Mouse (Mus musculus) heart, embryonic 16.5 days (tissue): ENCODE measurements around the gene Sec24c. TPM values are rescaled to one million over a fixed set of nuclear protein-coding genes. Genes with fewer than 3 reads are reported as not detected.

ENCODE experiments used
- ATAC-seq: fragments of 200-750 bp; cut with Nextera tagmentation; replicated peaks from 2 replicates; pipeline ENCODE4 v1.8.0; 2017; ENCODE audit warnings: moderate number of reproducible peaks; ENCODE audit not compliant: insufficient read depth, low FRiP score; ENCODE audit errors: extremely low read depth
- H3K27ac ChIP-seq: fragments of 300-500 bp; sonication (generic); 2 replicates; pipeline ENCODE4 v1.5.1; 2014; ENCODE audit warnings: mild to moderate bottlenecking, low read length, control low read depth, moderate library complexity
- H3K27me3 ChIP-seq: fragments of 300-500 bp; sonication (generic); 2 replicates; pipeline ENCODE4 v1.6.1; 2014; ENCODE audit warnings: low read length, mixed read lengths; ENCODE audit not compliant: control insufficient read depth, insufficient read depth
- H3K36me3 ChIP-seq: fragments of 300-500 bp; sonication (generic); 2 replicates; pipeline ENCODE4 v1.6.1; 2014; ENCODE audit not compliant: control insufficient read depth, insufficient read depth
- H3K4me1 ChIP-seq: fragments of 300-500 bp; sonication (generic); 2 replicates; pipeline ENCODE4 v1.6.1; 2014; ENCODE audit warnings: low read length, mixed read lengths; ENCODE audit not compliant: control insufficient read depth, insufficient read depth
- H3K4me2 ChIP-seq: fragments of 300-500 bp; sonication (generic); 2 replicates; pipeline ENCODE4 v1.6.1; 2014; ENCODE audit warnings: low read depth, mild to moderate bottlenecking, control low read depth, low read length
- H3K4me3 ChIP-seq: fragments of 300-500 bp; sonication (generic); 2 replicates; pipeline ENCODE4 v1.5.1; 2014; ENCODE audit warnings: mild to moderate bottlenecking, control low read depth, low read length
- H3K9ac ChIP-seq: fragments of 300-500 bp; sonication (generic); 2 replicates; pipeline ENCODE4 v1.6.1; 2014; ENCODE audit warnings: low read length, control low read depth
- H3K9me3 ChIP-seq: fragments of 300-500 bp; sonication (generic); replicated peaks from 2 replicates; pipeline ENCODE4 v1.6.1; 2016; ENCODE audit warnings: low read length; ENCODE audit not compliant: control insufficient read depth
- WGBS: fragments of 180-500 bp; shearing (Covaris S2); extraction: QIAGEN DNeasy Blood & Tissue Kit; methylation state at CpG from one replicate; pipeline ENCODE4 v1.1.7; 2014; 5-methylcytosine and 5-hydroxymethylcytosine counted together
- polyA plus RNA-seq: library from polyadenylated mRNA; unstranded; fragments of >200 nt; fragmentation: Nextera tagmentation; extraction: Ambion mirVana; gene quantifications from 2 replicates; pipeline ENCODE4 v1.2.1, GENCODE M21; 2015

The Sec24c gene
- polyA plus RNA-seq, 1 experiment from 2014 or later, result 73.2 TPM

DNA sequence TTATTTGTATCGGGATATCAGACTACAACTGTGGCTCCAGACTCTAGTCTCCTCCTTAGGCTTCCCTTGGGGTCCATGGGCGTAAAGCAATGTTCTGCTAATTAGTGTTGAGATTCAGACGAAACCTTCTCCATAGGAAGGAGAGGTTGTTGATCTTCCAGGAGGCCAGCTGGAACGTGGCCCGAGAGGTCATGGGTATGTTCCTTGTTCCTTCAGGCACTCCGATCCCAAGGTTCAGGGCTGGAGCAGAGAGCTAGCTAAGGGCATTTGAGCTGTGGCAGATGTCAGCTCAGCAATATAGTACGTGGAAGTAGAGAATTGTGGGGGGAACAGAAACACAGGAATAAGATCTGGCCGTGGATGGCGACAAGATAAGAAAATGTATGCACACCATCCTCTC is 18.4 kb upstream of the Sec24c start:
- H3K27me3 ChIP-seq, result no peaks in the 10 kb centered on the region
- WGBS, result 51% methylated on average over 9 of the region's 9 CpGs
- H3K36me3 ChIP-seq, result no peaks in the 10 kb centered on the region
- ATAC-seq, result no peak
- peak overlapping the region; percentile 57; the same call in 1 of the 2 replicates for H3K4me2 ChIP-seq
- H3K27ac ChIP-seq, result peak overlapping the region; percentile 54
- H3K9ac ChIP-seq, result peak overlapping the region; percentile 55
- H3K4me1 ChIP-seq, result peaks cover 22% of the 10 kb centered on the region
- no peaks in the 10 kb centered on the region for H3K9me3 ChIP-seq
- H3K4me3 ChIP-seq, result no peak overlapping the region; the same call in 1 of the 2 replicates

DNA sequence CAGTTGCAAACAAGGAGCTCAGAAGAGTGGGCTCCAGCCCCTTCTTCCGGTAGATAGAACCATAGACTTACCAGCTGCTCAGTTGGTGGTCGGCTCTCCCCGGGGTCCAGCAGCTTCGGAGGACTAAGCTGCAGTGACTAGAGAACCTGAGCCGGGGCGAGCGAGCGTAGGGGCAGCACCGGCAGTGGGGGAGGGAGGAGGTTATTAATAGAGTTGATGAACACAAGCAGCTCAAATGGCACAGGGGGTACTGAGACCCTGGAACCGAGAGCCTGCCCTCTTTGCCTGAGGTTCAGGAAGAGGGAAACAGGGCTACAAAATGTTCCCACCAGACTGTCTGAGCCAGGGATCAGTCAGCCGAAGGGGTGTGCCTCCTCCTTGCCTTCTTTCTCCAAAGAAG is 17.7 kb upstream of the Sec24c start, which contains the start of gene Myoz1:
Gene Myoz1 (minus strand): TSS at position 180 of the 400 bp plus-strand sequence.
- Histone ChIP-seq H3K9ac (peak within 1 kb of the TSS; percentile 55), H3K4me2 (peak within 1 kb of the TSS; percentile 57), H3K4me1 (peaks cover 22% of the 10 kb centered on the region), H3K4me3 (peak within 1 kb of the TSS; percentile 33), H3K9me3 (no peaks in the 10 kb centered on the region), H3K27ac (peak within 1 kb of the TSS; percentile 54), H3K36me3 (no peaks in the 10 kb centered on the region), H3K27me3 (no peaks in the 10 kb centered on the region)
- ATAC-seq, result no peak
- WGBS, result 32% methylated on average over 11 of the region's 11 CpGs

DNA sequence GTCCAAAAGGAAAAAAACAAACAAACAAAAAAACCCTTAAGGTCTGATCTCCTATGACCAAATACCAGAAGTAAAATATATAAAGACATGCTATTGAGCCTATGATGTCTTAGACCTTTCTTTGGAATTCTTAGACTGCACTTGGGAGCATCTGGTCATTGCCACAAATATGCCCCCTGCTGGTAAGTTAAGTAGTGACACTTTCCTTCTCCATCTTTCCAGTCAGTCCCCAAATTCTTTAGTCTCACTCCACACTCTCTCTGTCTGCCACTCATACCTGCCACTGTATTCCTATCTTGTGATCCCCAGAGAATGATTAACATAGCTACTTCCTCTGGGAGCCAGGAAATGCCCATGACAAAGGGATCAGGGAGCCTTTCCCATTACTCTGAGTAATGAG is 15.8 kb upstream of the Sec24c start:
- H3K4me2 ChIP-seq, result no peak overlapping the region
- H3K4me1 ChIP-seq, result peaks cover 27% of the 10 kb centered on the region
- H3K4me3 ChIP-seq, result no peak overlapping the region
- no peak overlapping the region for H3K9ac ChIP-seq
- no peak for ATAC-seq
- no peaks in the 10 kb centered on the region for H3K27me3 ChIP-seq
- no peaks in the 10 kb centered on the region for H3K9me3 ChIP-seq
- H3K36me3 ChIP-seq, result no peaks in the 10 kb centered on the region
- H3K27ac ChIP-seq, result peak overlapping the region; percentile 48; the same call in 1 of the 2 replicates

DNA sequence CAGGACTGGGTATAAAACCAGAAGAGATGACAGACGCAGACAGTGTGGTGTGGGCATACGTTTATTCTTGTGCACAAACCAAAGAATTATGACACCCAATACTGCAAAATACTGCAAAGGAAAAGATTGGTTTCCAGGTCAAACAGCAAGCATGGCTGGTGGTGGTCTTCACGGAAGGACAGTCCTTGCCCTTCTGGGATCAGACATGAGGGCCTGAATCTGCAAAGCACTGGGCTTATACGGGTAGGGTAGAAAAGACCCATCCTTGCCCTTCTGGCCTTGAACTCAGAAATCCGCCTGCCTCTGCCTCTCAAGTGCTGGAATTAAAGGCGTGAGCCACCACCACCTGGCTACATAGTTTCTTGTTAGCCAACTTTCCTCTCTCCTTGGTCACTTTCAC is 15.2 kb upstream of the Sec24c start:
- no peaks in the 10 kb centered on the region for H3K27me3 ChIP-seq
- 64% methylated on average over 6 of the region's 6 CpGs for WGBS
- H3K27ac ChIP-seq, result no peak overlapping the region
- no peak overlapping the region for H3K4me3 ChIP-seq
- H3K9me3 ChIP-seq, result no peaks in the 10 kb centered on the region
- peaks cover 27% of the 10 kb centered on the region for H3K4me1 ChIP-seq
- ATAC-seq, result no peak
- H3K36me3 ChIP-seq, result no peaks in the 10 kb centered on the region
- no peak overlapping the region for H3K4me2 ChIP-seq
- no peak overlapping the region for H3K9ac ChIP-seq

DNA sequence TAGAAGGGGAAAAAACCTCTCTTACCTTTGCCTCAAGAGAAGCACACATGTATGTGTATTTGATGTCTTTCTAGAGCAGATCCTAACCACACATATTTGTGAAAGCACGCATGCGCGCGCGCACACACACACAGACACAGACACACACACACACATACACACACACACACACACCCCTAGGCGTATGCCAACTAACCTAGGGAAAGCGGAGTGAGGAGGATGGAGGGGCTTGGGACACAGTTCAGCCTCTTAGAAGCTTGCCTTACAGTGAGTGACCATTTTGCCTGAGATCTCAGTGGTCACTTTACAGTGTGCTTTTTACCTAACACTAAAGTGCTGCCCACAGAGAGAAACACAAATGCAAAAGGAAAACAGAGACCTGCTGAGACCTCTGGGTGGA is 14.4 kb upstream of the Sec24c start:
- Histone ChIP-seq H3K4me1 (peaks cover 27% of the 10 kb centered on the region), H3K4me3 (no peak overlapping the region; the same call in 1 of the 2 replicates), H3K36me3 (no peaks in the 10 kb centered on the region), H3K4me2 (peak overlapping the region; percentile 90), H3K9ac (peak overlapping the region; percentile 76), H3K9me3 (no peaks in the 10 kb centered on the region), H3K27ac (peak overlapping the region; percentile 43; the same call in 1 of the 2 replicates), H3K27me3 (no peaks in the 10 kb centered on the region)
- WGBS, result 94% methylated on average over 7 of the region's 7 CpGs
- ATAC-seq, result no peak

DNA sequence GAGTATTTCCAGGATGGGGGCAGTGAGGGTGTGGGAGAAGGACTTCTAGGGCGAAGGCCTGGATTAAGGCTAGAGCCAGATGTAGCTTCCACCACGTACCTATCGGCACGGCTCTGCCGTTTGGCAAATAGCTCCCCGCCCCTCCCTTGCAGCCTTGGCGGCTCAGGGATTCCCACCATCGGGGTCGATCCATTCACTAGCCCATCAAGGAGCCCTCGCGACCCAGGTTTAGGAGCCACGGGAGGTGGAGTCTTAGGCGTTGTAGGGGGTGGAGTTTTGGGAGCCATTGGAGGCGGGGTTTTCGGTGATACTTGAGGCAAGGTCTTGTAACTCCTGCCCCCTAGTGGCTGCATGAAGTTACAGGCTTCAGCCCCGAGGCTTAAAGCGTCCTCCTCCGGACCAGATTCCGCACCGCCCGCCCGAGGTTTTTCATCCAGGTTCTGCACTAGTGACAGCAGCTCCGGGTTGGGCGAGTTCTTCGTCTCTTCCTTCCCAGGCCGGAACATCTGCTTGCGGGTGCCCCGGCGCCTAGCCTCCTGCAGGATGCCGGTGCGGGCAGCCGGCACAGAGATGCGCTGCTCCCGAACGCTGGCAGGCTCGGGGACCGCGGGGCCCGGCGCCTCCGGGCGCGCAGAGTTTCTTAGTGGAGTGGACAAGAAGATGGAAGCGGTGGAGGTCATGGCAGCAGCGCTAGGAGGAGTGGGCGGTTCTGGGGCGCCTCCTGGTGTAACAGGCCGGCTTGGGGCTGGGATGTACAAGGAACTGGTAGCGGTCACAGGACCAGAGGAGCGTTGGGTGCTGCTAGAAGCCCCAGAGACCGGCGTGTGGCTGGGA is 13.1 kb upstream of the Sec24c start:
- no peaks in the 10 kb centered on the region for H3K27me3 ChIP-seq
- H3K4me3 ChIP-seq, result peak overlapping the region; percentile 72
- no peaks in the 10 kb centered on the region for H3K9me3 ChIP-seq
- WGBS, result 1% methylated on average over 52 of the region's 52 CpGs
- ATAC-seq, result peak; percentile 61
- H3K4me2 ChIP-seq, result peak overlapping the region; percentile 90
- no peaks in the 10 kb centered on the region for H3K36me3 ChIP-seq
- H3K9ac ChIP-seq, result peak overlapping the region; percentile 77
- peak overlapping the region; percentile 94 for H3K27ac ChIP-seq
- peaks cover 28% of the 10 kb centered on the region for H3K4me1 ChIP-seq

DNA sequence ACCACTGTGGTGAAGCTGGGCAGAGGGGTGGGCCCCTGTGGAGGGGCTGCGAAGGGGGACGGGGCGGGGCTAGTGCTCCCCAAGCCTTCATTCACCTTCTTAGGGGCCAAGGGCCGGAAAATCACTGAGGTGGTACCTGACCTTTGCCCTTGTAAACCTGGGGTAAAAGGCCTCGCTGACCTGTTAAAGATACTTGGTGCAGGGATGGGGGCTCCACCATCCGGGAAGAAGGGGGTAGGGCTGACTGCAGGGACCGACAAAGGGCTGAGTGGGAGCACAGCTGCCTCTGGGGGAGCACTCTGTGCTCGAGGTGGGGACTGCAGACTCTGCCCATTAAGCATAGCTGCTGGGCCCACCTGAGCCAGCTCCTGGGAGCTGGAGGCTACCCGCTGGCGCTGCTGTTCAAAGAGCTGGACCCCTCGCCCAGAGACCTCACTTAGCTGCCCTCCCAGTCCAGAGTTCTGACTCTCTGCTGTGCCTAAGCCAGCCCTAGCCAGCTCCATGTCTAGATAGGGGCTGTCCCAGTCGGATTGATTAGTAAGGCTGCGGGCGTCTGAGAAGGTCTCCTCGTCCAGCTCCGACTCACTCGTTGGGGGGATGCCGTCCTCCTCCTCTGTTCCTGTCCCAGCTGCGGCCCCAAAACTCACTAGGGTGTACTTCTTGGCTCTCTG is 12.3 kb upstream of the Sec24c start:
- peak overlapping the region; percentile 72 for H3K4me3 ChIP-seq
- peak overlapping the region; percentile 77 for H3K9ac ChIP-seq
- peak overlapping the region; percentile 94 for H3K27ac ChIP-seq
- no peaks in the 10 kb centered on the region for H3K36me3 ChIP-seq
- peak overlapping the region; percentile 90 for H3K4me2 ChIP-seq
- H3K4me1 ChIP-seq, result peaks cover 27% of the 10 kb centered on the region
- no peaks in the 10 kb centered on the region for H3K27me3 ChIP-seq
- 9% methylated on average over 19 of the region's 19 CpGs for WGBS
- ATAC-seq, result peak; percentile 2; the same call in 1 of the 2 replicates
- no peaks in the 10 kb centered on the region for H3K9me3 ChIP-seq

DNA sequence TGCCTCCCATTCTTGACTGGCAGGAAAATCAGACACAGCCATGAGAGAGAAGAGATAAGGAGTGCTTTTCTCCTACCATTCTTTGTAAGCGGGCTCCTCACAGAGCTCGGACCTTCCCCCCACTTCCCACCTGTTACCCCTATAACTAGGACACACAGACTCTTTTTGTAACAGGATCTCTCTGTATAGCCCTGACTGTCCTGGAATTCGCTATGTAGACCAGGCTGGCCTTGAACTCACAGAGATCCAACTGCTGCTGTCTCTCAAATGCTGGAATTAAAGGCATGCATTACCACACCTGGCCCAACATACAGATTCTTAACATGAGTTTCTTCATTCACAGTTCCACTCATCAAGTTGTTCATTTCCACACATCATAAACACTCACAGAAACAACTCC is 11.4 kb upstream of the Sec24c start:
- 38% methylated on average over 3 of the region's 3 CpGs for WGBS
- H3K9ac ChIP-seq, result peak overlapping the region; percentile 77
- H3K36me3 ChIP-seq, result no peaks in the 10 kb centered on the region
- peak overlapping the region; percentile 72 for H3K4me3 ChIP-seq
- no peaks in the 10 kb centered on the region for H3K9me3 ChIP-seq
- H3K27ac ChIP-seq, result peak overlapping the region; percentile 94
- no peaks in the 10 kb centered on the region for H3K27me3 ChIP-seq
- ATAC-seq, result no peak
- H3K4me1 ChIP-seq, result peaks cover 27% of the 10 kb centered on the region
- peak overlapping the region; percentile 90 for H3K4me2 ChIP-seq

DNA sequence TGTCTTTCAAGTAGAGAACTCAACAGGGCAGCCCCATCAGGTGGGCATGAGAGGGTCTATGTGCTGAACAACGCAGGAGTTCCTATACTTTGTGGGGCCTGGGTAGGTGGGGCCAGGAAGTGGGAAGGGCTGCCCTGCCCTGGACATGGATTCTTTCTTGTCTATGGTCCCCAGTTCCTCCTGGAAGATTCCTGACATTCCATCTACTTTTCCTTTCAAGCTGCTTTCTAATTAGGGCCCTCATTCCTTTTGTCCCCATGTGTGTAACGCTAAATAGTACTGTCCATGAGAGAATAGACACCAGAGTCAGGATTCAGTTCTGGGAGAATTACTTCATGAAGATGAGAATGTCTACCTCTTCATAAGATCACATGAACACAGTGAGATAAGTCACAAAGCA is 10.5 kb upstream of the Sec24c start:
- H3K27me3 ChIP-seq, result no peaks in the 10 kb centered on the region
- H3K9me3 ChIP-seq, result no peaks in the 10 kb centered on the region
- no peaks in the 10 kb centered on the region for H3K36me3 ChIP-seq
- H3K9ac ChIP-seq, result peak overlapping the region; percentile 77
- H3K4me3 ChIP-seq, result peak overlapping the region; percentile 72
- 20% methylated on average over 2 of the region's 2 CpGs for WGBS
- ATAC-seq, result 0 out of 2 replicates have a peak, but pooled peaks have one; percentile 3
- H3K4me1 ChIP-seq, result peaks cover 26% of the 10 kb centered on the region
- H3K4me2 ChIP-seq, result peak overlapping the region; percentile 90
- peak overlapping the region; percentile 94 for H3K27ac ChIP-seq
